ENCODE assay signal across 31 mouse cellular contexts in the genomic region with DNA sequence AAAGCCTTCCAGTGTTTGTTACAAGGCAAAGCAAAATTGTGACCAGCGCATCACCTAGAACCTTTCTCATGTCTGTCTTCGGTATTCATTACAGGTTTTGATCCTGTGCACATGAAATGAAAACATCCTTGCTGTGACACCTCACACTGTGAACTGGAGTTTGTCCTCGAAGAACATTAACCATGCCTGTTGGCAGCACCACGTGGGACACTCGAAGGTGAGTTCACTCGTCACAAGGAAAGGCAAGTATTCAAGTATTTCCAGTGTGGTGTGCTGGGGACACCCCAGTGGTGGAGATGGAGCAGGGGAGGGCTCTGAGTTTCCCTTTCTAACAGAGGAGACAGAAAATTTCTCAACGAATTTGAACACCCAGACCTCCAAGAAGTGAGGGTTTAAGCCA.
"Had no signal": no experiment of that assay in that cellular context is flagged by ENCODE, and none has a peak within 500 bp of the region (broad histone marks: within the 10 kb centered on the region; RNA-seq: fewer than 3 reads in every experiment).

No protein-coding gene starts in this region.

- ATAC-seq: hindbrain, embryonic 16.5 days; hindbrain, postnatal 0 days; intestine, embryonic 15.5 days; intestine, embryonic 16.5 days; intestine, postnatal 0 days had no signal

- H3K27me3 ChIP-seq: heart, embryonic 15.5 days; hindbrain, embryonic 12.5 days; hindbrain, embryonic 13.5 days; hindbrain, embryonic 15.5 days; intestine, embryonic 15.5 days had no signal

- H3K9me3 ChIP-seq: heart, embryonic 10.5 days; heart, embryonic 12.5 days; heart, embryonic 13.5 days; heart, embryonic 15.5 days; hindbrain, embryonic 10.5 days; hindbrain, embryonic 12.5 days; hindbrain, embryonic 13.5 days; hindbrain, embryonic 15.5 days; intestine, embryonic 15.5 days had no signal

- H3K4me2 ChIP-seq: heart, embryonic 11.5 days; heart, embryonic 12.5 days; heart, embryonic 13.5 days; heart, embryonic 15.5 days; hindbrain, embryonic 12.5 days; hindbrain, embryonic 13.5 days; hindbrain, embryonic 14.5 days; hindbrain, embryonic 15.5 days; intestine, embryonic 15.5 days had no signal

- H3K4me1 ChIP-seq: hindbrain, embryonic 12.5 days; hindbrain, embryonic 13.5 days; hindbrain, embryonic 15.5 days had no signal

- H3K9ac ChIP-seq: heart, embryonic 12.5 days; heart, embryonic 13.5 days; heart, embryonic 15.5 days; hindbrain, embryonic 12.5 days; hindbrain, embryonic 13.5 days; hindbrain, embryonic 14.5 days; hindbrain, embryonic 15.5 days; intestine, embryonic 15.5 days had no signal

- H3K27ac ChIP-seq: heart, embryonic 10.5 days; heart, embryonic 13.5 days; heart, embryonic 15.5 days; hindbrain, embryonic 10.5 days; hindbrain, embryonic 12.5 days; hindbrain, embryonic 13.5 days; hindbrain, embryonic 14.5 days; hindbrain, embryonic 15.5 days; hindbrain, postnatal 0 days; intestine, embryonic 15.5 days; kidney, postnatal 0 days; layer of hippocampus, adult 2 months; left cerebral cortex, adult 2 months had no signal

- H3K4me3 ChIP-seq: heart, embryonic 10.5 days; heart, embryonic 12.5 days; heart, embryonic 13.5 days; heart, embryonic 15.5 days; hindbrain, embryonic 10.5 days; hindbrain, embryonic 12.5 days; hindbrain, embryonic 13.5 days; hindbrain, embryonic 15.5 days; intestine, embryonic 15.5 days; layer of hippocampus, adult 2 months; left cerebral cortex, adult 2 months had no signal

- DNase-seq: heart, postnatal 10 days; heart, postnatal 14 days; heart, postnatal 36 days; heart, postnatal 4 days; kidney, adult 11 months; kidney, adult 18-20 months; kidney, adult 8-10 months; kidney, adult 9 months; kidney, postnatal 10 days; kidney, postnatal 14 days; kidney, postnatal 4 days; layer of hippocampus, adult 9-11 months; layer of hippocampus, postnatal 36 days had no signal
